Mouse (Mus musculus): ENCODE results near the gene Camk2b.
A peak's percentile ranks its signal among the peaks of the same experiment; 100 is the strongest.

The Camk2b gene

DNA sequence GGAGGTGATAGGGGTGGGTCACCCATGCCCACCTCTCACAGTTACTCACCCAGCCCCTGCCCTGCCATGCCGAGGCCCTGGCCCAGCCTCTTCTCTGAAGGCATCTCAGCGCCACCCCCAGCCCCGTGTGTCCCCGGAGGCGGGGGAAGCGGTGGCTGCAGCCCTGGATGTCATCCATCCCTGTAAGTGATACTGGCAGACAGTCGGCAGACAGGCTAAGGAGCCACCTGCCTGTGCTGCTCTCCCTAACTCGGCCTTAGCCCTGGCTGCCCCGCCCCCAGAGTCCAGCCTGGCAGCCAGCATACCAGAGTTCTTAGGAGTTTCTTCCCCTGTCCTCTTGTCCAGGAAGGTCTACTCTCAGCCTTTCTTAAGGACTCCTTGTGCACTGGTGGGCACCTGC lies 90.1 kb downstream of the Camk2b start:
- no peak for TF ChIP-seq GATA4 (IDR thresholded peaks at IDR 0.05; ENCODE audit: insufficient replicate concordance, low read length)

- TF ChIP-seq GATA4 (IDR thresholded peaks at IDR 0.05; ENCODE audit: insufficient replicate concordance, low read length) = no peak
Measured at GRCm38 (mm10) chr11:5975068-5975467, 91.1 kb downstream of the Camk2b start.

DNA sequence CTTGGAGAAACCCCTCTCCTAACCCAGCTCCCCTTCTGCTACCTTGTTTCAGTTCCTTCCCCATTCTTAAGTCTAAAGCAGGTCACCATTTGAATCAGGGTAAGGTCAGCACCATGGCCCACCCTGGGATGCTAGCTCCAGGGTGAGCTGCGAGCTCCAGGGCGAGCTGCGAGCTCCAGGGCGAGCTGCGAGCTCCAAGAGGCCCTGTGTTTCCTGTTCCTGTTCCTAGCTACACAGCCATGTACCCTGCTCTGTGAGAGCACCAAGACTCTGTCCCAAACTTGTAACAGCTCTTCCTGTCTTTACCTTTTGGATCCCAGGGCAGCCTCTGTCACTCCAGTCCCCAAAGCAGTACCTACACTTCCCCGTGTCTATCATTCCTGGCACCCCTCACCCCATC lies 92.1 kb downstream of the Camk2b start:
- TF ChIP-seq GATA4 (IDR thresholded peaks at IDR 0.05; ENCODE audit: insufficient replicate concordance, low read length) = no peak

DNA sequence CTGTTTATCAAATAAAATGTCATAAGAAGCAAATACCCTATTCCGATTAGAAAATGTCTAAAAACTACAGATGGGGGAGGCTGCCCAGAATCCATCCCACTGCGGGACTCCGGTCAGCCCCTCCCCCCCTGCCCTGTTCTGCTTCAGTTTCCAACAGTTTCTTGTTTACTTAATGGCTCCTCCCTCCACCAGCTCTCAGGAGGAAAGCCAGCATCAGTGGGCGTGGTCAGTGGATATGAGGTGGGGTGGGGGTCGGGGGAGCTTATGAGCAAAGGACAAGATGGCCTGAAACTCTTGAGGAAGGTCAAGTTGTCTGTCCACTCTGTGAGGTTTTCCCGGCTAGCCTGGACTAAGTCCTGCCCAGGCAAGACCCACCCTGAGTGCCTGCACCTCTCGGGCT lies 93.0 kb downstream of the Camk2b start:
- TF ChIP-seq GATA4 (IDR thresholded peaks at IDR 0.05; ENCODE audit: insufficient replicate concordance, low read length) = no peak

GRCm38 (mm10) chr11:5971202-5971601 lies 95.0 kb downstream of the Camk2b start:
- no peak for TF ChIP-seq GATA4 (IDR thresholded peaks at IDR 0.05; ENCODE audit: insufficient replicate concordance, low read length)

- TF ChIP-seq GATA4 (IDR thresholded peaks at IDR 0.05; ENCODE audit: insufficient replicate concordance, low read length) = no peak
Measured at GRCm38 (mm10) chr11:5968223-5968622, 97.9 kb downstream of the Camk2b start.

GRCm38 (mm10) chr11:5966751-5967150 lies 99.4 kb downstream of the Camk2b start:
- no peak for TF ChIP-seq GATA4 (IDR thresholded peaks at IDR 0.05; ENCODE audit: insufficient replicate concordance, low read length)

GRCm38 (mm10) chr11:5965865-5966264 lies 100.3 kb downstream of the Camk2b start:
- TF ChIP-seq GATA4 (IDR thresholded peaks at IDR 0.05; ENCODE audit: insufficient replicate concordance, low read length) = no peak

DNA sequence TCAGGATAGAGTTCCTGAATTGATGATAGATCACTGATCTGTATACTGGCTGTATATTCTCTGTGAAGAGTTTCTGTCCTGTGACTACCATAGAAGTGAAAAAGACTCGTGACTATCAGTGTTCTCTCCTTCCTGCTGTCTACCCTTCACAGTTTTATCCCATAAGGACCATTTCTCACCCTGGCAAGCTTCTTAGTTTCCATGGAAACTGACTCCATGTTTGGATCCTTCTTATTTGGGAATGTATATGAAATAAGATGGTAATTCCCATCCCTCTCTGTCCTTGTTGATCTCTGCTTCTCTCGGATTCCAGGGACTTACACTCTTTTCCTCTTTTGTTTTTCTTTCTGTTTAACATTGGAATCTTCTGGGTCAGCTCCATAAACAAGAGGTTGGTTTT lies 106.1 kb downstream of the Camk2b start:
- TF ChIP-seq GATA4 (IDR thresholded peaks at IDR 0.05; ENCODE audit: insufficient replicate concordance, low read length) = no peak

GRCm38 (mm10) chr11:5955546-5956276 lies 110.5 kb downstream of the Camk2b start, which contains the start of gene Ykt6:
Gene Ykt6 (plus strand): TSS chr11:5955693.
- peak; percentile 10; the same call in 1 of the 2 replicates for TF ChIP-seq GATA4 (IDR thresholded peaks at IDR 0.05; ENCODE audit: insufficient replicate concordance, low read length)

DNA sequence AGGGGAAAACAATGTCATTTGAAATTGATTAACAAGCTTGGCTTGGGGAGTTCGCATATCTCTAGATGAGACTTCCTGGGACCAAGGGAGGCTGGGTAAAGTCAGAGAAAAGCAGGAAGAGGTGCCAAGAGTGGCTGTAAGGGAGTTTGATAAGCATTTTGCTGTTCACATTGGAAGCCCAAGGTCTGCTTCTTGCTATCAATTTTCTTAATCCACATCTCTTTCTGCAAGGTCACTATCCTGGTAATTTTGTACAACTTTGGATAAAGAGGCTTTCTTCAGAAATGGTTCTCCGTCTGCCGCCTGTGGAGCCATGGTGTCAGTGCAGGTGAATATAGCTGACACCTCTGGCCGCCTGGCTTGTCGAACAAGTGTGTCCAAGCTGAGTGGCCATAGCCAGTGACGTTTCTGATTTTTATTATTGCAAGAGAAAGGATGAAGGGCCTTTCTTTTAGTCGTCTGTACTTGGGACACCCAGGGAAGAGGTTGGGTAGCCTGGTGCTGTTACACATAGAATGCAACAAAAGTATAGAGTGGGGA lies 111.1 kb downstream of the Camk2b start:
- TF ChIP-seq GATA4 (IDR thresholded peaks at IDR 0.05; ENCODE audit: insufficient replicate concordance, low read length) = 0 out of 2 replicates have a peak, but pooled peaks have one; percentile 47

DNA sequence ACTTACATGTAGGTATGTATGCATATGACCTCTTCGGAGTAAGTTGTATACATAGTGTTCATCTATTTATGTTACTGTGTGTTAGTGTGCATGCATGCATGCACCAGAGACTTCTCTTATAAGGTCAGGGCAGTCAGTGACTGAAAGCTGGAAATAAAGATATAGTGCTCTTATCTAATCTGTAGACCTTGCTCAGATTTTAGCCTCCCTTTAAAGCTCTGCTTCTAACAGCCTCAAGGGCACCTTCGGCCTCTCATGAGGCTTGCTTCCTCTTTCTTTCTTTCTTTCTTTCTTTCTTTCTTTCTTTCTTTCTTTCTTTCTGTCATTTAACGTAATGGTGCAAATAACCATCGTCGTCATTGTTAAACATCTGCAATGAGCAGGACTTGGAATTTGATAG lies 111.7 kb downstream of the Camk2b start:
- no peak for TF ChIP-seq GATA4 (IDR thresholded peaks at IDR 0.05; ENCODE audit: insufficient replicate concordance, low read length)

- TF ChIP-seq GATA4 (IDR thresholded peaks at IDR 0.05; ENCODE audit: insufficient replicate concordance, low read length) = no peak
Measured at GRCm38 (mm10) chr11:5953130-5953765, 112.9 kb downstream of the Camk2b start.

- TF ChIP-seq GATA4 (IDR thresholded peaks at IDR 0.05; ENCODE audit: insufficient replicate concordance, low read length) = peak; percentile 36; the same call in 1 of the 2 replicates
Measured at GRCm38 (mm10) chr11:5952501-5952900, 113.7 kb downstream of the Camk2b start.

GRCm38 (mm10) chr11:5949586-5950352 lies 116.4 kb downstream of the Camk2b start, which contains the start of gene Gck:
Gene Gck (minus strand): TSS chr11:5950081.
- TF ChIP-seq GATA4 (IDR thresholded peaks at IDR 0.05; ENCODE audit: insufficient replicate concordance, low read length) = no peak

Measured in liver, adult (tissue).